In the genomic region with DNA sequence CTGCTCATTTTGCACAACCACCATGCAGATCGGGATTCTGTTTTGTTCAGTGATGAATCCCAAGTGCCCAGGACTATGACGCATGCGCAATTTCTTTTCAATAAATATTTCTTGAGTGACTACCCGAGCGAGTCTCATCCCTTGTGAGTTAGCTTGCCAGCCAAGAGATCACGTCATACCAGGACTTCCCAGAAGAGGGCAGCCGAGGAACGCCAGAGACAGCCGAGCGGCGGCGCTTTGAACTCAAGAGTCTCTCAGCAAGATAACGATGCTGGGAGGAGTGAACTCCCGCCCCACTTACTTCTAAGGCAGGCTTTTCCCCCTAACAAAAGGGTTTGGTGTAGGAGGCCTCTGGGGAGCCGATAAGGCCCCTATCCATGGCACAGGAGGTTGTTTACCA, we compare ENCODE assay signal across 8 mouse cellular contexts. TPM values are rescaled to one million over a fixed set of nuclear protein-coding genes. Genes with fewer than 3 reads are reported as not detected.
DNase-seq lines count a peak whose midpoint lies in the region; ATAC-seq and TF ChIP-seq lines count a peak whose summit lies in the region.

No protein-coding gene starts in this region.

- intact Hi-C loops in left cerebral cortex, postnatal 25 days (cut with DNase I), result loop anchor here (5.0 to 10.0 kb wide), 3 partner anchors 727 to 997 kb away; no protein-coding TSS in a partner anchor

- no peak overlapping the region for H3K4me2 ChIP-seq in intestine, postnatal 0 days (replicated peaks; ENCODE audit: low read depth)
- H3K4me2 ChIP-seq in midbrain, embryonic 14.5 days (ENCODE audit: low read length), result peak overlapping the region; percentile 39

- WGBS in intestine, postnatal 0 days, result 1% methylated on average over 15 of the region's 15 CpGs
- 2% methylated on average over 15 of the region's 15 CpGs for WGBS in midbrain, embryonic 14.5 days

- no peaks in the 10 kb centered on the region for H3K4me1 ChIP-seq in intestine, postnatal 0 days (replicated peaks; ENCODE audit: control insufficient read depth, insufficient read depth, low read length)
- H3K4me1 ChIP-seq in midbrain, embryonic 14.5 days (ENCODE audit: control insufficient read depth, insufficient read depth, low read length), result no peaks in the 10 kb centered on the region

- TF ChIP-seq CTCF in intestine, postnatal 0 days (IDR thresholded peaks at IDR 0.05; ENCODE audit: low read depth), result peak; percentile 90

- 0 out of 2 replicates have a peak, but pooled peaks cover 7% of the 10 kb centered on the region for H3K27me3 ChIP-seq in intestine, postnatal 0 days (replicated peaks; ENCODE audit: control insufficient read depth, insufficient read depth, low read length)
- H3K27me3 ChIP-seq in midbrain, embryonic 14.5 days (ENCODE audit: control insufficient read depth, insufficient read depth, low read length), result no peaks in the 10 kb centered on the region

- DNase-seq in 3134 (ENCODE audit: extremely low read depth, insufficient read length, low spot score), result peak; percentile 65
- DNase-seq in adrenal gland, adult 8-10 months, result peak; percentile 74
- DNase-seq in embryo, embryonic 11.5 days (ENCODE audit: low read depth, low spot score), result peak; percentile 81
- peak; percentile 82 for DNase-seq in gastrocnemius, postnatal 25 days
- DNase-seq in left cerebral cortex, postnatal 25 days (ENCODE audit: low spot score in 2 of 2), result peak; percentile 92 to 96
- DNase-seq in midbrain, embryonic 14.5 days, result peak; percentile 96
- DNase-seq in spleen, adult 12 weeks (ENCODE audit: low spot score), result peak; percentile 58

- H3K4me3 ChIP-seq in intestine, postnatal 0 days (ENCODE audit: low read depth, low read length), result no peak overlapping the region
- no peak overlapping the region for H3K4me3 ChIP-seq in midbrain, embryonic 14.5 days (replicated peaks; ENCODE audit: low read depth, low read length)

- peak; percentile 25; the same call in 1 of the 2 replicates for ATAC-seq in intestine, postnatal 0 days
- peak; percentile 55; the same call in 1 of the 2 replicates for ATAC-seq in midbrain, embryonic 14.5 days (ENCODE audit: low FRiP score, low TSS enrichment)

- no peak overlapping the region for H3K27ac ChIP-seq in intestine, postnatal 0 days (ENCODE audit: low read depth, low read length)
- no peak overlapping the region for H3K27ac ChIP-seq in midbrain, embryonic 14.5 days (replicated peaks; ENCODE audit: low read depth, low read length)

- H3K36me3 ChIP-seq in intestine, postnatal 0 days (ENCODE audit: control insufficient read depth, insufficient read depth), result no peaks in the 10 kb centered on the region
- no peaks in the 10 kb centered on the region for H3K36me3 ChIP-seq in midbrain, embryonic 14.5 days (ENCODE audit: control insufficient read depth, insufficient read depth, low read length)

- no peaks in the 10 kb centered on the region for H3K9me3 ChIP-seq in intestine, postnatal 0 days (ENCODE audit: control insufficient read depth)
- no peaks in the 10 kb centered on the region for H3K9me3 ChIP-seq in midbrain, embryonic 14.5 days (ENCODE audit: control insufficient read depth, low read length)

- no peak overlapping the region for H3K9ac ChIP-seq in intestine, postnatal 0 days (ENCODE audit: low read depth, low read length)
- no peak overlapping the region for H3K9ac ChIP-seq in midbrain, embryonic 14.5 days (replicated peaks; ENCODE audit: low read length)

RNA-seq across cellular contexts. Expression of gene Emx2, which starts 40.1 kb away (rescaled TPM):
- under 1 TPM in 2 of 4 experiments, not detected in 2; 0.10 to 0.15 TPM for total RNA-seq in adrenal gland, adult 8-10 months (2022)
- 1 to 10 TPM; 1.4 TPM for total RNA-seq in gastrocnemius, postnatal 25 days (2021)
- not detected in 2 replicates for polyA plus RNA-seq in intestine, postnatal 0 days (2015; fragmentation: Nextera tagmentation; extraction: Ambion mirVana)
- total RNA-seq in left cerebral cortex, postnatal 25 days (2021), result 10 to 100 TPM; 16.1 to 19.2 TPM
- polyA plus RNA-seq in midbrain, embryonic 14.5 days (2014; fragmentation: Nextera tagmentation; extraction: Ambion mirVana), result 18.5 and 19.1 TPM in 2 replicates

Comparison
In these comparisons a context has a peak if more than half of its experiments do, and no peak if none do; other contexts are left out.
1. RNA of gene Emx2, which starts 40.1 kb away (total RNA-seq): 16.1 to 19.2 TPM in left cerebral cortex, postnatal 25 days; 1.4 TPM in gastrocnemius, postnatal 25 days and 0.10 to 0.15 TPM in adrenal gland, adult 8-10 months; every median in the first group is over 4 times any median in the second.
2. Peak in every context shown above with its lines, with median percentiles within 50 percentile points of each other: DNase-seq.